Mouse (Mus musculus) testis, postnatal 14 days (tissue): ENCODE data around the gene Slc29a1.
A peak's percentile ranks its signal among the peaks of the same experiment; 100 is the strongest.
"Not testable (repeated sequence)": the region's sequence is repeated elsewhere in the genome, so short reads cannot be mapped to it uniquely, and the experiment has no call there.

Experiments
- DNase-seq: peaks from one replicate; pipeline ENCODE4 v3.0.0; 2021; ENCODE audit warnings: low spot score

Gene Slc29a1

DNA sequence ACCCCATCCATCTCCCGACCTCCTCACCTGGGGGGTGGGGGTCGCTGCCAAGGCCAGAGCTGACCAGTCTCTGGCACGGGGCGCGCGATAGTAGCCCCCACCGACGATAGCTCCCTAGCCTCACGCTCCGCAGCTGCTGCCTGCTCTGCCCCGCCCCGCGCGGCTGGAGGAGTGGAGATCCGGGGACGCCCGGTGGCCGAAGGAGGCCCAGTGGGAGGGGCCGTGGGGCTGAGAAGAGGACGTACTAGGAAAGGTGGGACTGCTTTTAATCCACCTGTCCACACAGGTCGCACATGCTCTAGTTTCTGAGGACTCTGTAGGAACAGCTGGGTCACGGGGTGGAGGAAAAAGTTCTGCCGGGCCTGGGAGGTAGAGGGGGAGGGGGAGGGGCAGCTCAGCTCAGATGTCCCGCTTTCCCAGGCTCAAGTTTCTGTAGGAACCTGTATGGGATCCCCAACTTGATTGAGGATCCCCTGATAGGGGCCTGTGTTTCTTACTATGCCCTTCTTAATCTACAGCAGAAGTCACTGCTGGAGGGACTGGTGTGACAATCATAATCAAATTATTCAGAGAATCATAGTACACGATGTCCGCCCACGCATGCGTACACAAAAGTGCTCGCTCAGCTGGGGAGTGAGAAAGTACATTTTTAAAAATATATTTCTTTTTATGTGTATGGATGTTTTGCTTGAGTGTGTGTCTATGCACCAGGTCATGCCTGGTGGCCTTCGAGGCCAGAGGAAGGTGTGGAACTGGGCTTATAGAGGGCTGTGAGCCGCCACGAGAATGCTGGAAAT lies at the start of gene Slc29a1:
TSS of gene Slc29a1 (minus strand) at position 161 of the 797 bp plus-strand sequence.
- peak; percentile 75 for DNase-seq

DNA sequence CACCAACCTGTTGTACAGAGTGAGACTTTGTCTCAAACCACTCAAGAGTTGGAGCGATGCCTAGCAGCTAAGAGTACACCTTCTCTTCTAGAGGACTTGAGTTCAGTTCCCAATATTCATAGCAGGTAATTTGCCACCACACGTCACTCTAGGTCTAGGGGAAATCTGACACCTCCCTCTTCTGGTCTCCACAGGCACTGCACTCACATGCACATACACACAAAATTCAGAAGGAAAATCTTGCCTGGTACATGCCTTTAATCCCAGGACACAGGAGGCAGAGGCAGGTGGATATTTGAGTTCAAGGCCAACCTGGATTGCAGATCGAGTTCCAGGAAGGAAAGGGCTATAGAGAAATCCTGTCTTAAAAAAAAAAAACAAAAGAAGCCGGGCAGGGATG lies 44.8 kb upstream of the Slc29a1 start:
- DNase-seq, result no peak

DNA sequence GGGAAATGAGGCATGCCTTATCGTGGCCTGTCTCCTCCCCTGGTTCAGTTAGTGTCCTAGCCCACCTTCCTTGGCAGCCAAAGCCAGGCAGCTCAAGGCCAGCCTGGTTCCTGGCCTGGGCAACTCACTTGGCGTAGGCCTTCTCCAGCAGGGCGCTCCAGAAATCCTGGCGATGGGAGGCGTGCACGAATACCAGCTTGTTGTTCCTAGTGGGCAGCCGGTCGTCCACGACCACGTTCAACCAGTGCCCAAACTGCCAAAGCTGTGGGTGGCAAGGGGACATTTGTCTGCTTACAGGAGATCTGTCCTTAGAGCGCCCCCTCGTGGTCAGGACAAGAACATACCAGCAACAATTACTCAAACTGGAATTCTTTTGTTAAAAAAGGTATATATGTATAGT lies 43.3 kb upstream of the Slc29a1 start:
- peak; percentile 58 for DNase-seq

DNA sequence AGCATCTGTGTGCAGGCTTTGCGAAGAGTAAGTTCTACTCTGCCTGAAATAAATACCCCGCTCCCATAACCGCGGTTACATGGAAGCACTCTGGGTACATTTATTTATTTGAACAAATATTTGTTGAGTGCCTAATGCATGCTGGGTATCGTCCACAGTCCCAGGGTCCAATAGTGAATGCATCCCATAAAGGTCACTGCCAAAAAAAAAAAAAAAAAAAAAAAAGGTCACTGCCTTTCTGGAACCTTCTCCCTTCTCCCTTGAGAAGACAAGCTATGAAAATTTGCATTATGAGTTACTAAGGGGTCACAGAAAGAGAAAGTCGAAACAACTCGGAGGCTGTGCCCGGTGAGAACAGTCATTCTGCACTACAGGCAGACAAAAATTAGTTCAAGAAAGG lies 42.6 kb upstream of the Slc29a1 start:
- DNase-seq, result no peak

DNA sequence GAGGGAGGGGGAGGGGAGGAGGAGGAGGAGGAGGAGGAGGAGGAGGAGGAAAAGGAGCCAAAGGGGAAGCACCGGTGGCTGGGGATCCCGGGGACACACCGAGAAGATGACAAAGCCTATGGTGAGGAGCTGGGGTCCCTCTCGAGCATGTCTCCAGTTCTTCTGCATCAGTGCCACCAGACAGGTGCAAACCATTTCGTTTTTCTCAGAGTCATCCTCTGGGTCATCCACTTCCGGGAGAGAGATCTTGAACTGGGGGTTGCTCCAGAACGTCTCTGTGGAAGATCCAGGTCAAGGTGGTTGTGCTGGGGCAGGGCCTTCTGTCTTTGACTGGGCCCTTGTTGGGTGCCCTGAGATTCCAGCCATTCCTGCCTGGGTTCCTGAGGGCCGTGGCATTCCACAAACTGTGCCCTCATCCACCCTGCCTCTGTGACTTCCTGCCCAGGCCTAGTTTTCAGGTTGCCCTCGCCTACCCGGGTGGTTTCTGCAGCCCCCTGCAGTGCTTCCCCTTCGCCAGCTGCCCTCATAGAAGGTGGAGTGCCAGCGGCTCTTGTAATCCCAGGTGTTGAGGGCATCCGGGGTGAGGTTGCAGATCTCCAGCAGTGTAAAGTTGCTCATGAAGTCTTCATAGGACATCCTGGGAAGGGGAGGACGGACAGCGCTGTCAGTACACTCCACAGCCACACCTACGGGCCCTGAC lies 39.3 kb upstream of the Slc29a1 start:
- DNase-seq, result no peak

DNA sequence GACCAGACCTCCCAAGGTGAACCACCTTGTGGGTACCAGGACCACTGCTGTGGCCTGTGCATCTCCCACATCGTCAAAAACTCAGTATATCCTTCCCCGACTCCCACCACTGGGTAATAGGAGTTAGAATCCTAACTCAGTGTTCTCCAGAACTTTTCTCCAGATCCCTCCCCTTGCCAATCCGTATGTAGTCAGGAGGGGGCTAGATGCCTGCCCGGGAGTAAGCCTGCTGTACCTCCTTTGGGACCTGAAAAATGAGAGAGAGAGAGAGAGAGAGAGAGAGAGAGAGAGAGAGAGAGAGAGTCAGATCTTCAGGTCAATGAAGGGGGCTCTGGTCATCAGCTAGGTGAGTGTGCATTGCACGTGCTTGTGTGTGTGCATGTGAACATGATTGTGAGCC lies 34.6 kb upstream of the Slc29a1 start:
- no peak for DNase-seq

DNA sequence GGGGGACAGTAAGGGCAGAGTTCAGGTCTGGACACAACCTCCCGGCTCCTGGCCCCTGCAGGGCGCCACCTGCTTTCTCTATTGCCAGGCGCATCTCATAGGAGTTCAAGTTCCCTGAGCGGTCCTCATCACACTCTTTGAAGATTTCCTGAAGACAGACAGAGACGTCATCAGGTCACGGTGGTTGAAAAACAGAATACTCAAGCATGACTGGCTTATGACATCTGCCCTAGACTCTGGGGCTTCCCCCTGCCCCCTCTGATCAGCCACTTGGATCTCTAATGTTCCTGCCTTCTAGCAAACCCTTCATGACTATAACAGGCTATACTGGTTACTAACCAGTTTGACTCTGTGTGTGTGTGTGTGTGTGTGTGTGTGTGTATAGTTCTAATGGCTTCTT lies 32.5 kb upstream of the Slc29a1 start:
- DNase-seq, result no peak

DNA sequence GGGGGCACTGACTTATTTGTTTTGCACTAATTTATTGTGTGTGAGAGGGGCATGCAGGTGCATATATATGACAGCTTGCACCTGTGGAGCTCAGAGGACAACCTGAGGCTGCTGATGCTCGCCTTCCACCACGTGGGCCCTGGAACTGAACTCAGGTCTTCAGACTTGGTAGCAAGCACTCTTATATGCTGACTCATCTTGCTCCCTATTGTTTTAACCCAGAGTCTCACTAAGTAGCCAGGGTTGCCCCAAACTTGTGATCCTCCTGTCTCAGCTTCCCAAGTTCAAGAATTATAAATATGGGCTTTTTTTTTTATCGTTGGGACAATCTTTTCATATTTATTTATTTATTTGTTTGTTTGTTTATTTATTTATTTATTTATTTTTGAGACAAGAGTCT lies 31.6 kb upstream of the Slc29a1 start:
- no peak for DNase-seq

DNA sequence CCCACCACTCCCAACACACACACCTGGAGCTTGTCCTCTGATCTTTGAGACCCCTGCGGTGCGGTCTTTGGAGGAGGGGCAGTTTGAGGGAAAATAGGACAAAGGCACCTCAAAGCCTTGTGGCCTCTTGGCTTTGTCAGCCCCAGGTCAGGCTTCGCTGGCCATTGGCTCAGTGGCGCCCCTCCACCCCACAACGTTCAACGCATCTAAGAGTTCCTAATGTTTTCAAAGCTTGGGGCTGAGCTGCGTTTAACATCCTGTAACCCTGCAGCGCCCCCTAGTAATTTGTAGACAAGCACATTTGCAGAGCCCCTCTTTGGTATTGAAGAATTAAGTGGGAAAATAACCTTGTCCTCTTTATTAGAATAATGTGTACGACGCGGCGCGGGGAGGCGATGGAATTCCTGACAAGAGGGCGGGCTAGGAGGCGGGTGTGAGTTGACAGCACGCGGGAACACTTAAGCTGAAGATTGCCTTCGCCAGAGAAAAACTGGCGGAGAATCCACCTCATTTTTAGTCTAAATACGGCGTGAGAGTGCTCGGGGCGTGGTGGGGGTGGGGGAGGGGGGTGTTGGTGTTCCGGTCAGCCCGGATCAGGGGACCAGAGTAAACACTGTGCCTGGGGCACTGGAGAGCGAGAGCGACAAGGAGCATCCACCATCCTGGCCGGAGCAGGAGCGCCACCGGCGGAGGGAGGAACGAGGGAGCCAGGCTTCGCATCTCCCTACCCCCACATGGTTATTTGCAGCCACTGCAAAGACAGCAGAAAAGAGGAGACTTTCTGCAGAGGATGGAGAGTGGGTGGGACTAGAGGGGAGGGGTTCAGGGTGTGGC lies 30.7 kb upstream of the Slc29a1 start:
- DNase-seq, result peak; percentile 70

DNA sequence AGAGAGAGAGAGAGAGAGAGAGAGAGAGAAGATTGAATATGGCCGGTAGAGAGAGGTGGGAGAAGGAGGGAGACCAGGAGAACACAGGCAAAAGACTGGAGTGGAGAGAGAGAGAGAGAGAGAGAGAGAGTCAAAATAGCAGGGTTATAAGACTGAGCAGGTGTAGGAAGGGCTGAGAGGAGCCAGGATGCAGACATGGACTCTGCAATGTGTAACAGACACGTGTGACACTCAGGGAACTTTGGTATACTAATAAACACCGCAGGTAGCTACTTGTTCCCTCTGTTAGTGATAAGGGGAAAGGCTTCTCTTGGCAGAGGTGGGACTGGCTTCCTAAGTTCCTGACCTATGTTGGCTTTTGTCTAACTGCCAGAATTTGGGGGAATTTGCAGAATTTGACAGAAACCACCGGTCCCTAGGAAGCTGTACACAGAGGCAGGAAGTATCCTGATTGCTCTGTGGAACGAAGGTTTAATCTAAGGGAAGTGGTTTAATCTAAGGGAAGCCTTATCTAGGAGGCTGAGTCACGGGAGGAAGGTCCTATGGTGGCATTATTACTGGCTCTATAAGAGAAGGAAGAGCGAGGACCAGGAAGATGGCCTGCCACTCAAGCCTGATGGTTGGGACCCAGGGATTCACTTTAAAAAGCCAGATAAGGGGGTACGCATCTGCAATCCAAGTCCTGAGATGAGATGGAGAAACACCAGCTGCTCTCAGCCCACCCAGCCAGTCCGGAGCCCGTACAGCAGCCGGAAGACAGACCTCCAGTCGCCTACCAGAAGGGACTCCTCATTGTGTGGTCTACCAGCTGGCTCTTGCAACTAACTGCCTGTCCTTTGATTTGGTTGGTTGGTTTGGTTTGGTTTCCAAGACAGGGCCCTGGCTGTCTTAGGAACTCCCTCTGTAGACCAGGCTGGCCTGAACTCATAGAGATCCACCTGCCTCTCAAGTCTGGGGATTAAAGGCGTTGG lies 29.8 kb upstream of the Slc29a1 start:
- DNase-seq, result no peak

DNA sequence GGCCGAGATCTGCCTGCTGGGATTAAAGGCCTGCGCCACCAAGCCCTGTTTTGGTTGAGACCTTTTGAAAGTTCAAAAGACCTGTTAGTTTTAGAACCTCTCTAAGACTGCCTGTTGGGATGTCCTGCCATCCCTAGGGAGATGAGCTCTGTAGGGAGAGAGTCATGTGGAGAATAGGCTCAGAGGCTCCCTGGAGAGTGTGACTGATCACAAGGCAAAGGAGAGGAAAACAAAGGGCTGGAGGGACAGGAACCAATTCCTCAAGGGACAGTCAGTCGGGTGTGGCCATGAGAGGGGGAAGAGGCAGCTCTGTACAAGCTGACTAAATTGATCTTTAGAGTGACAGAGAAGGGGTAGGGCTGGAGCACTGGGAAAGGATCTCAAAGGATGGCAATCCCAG lies 28.8 kb upstream of the Slc29a1 start:
- DNase-seq, result no peak

DNA sequence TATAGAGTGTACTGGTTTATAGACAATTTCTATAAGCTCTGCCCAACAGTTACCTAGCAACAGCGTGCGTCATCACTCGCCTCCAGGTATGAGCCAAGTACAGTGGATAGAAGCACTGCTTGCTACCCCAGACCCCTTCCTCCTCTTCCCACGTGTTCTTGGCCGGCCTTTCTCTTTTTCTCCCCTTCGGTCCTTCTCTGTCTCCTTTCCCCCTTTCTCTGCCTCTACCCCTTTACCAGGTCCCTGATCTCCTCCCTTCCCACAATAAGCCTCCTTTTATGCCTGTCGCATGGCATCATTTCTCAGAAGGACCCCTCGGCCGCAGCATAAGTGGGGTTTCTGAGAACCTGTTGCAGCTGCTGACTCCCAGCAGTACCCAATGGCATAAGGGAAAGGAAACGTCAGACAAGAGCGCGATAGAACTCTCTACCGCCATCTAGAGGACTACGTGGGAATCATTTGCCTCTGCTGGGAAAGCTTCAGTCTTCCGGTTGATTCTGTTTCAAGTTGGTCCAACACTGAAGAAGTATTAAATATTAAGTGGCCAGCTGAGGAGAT lies 27.2 kb upstream of the Slc29a1 start:
- peak; percentile 65 for DNase-seq

DNA sequence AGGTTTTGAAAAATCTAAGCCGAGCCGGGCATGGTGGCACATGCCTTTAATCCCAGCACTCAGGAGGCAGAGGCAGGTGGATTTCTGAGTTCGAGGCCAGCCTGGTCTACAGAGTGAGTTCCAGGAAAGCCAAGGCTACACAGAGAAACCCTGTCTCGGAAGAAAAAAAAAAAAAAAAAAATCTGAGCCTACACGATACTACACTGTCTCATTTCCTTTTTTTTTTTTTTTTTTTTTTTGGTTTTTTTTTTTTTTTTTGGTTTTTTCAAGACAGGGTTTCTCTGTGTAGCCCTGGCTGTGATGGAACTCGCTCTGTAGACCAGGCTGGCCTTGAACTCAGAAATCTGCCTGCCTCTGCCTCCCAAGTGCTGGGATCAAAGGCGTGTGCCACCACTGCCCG lies 24.0 kb upstream of the Slc29a1 start:
- DNase-seq, result not testable (repeated sequence)

DNA sequence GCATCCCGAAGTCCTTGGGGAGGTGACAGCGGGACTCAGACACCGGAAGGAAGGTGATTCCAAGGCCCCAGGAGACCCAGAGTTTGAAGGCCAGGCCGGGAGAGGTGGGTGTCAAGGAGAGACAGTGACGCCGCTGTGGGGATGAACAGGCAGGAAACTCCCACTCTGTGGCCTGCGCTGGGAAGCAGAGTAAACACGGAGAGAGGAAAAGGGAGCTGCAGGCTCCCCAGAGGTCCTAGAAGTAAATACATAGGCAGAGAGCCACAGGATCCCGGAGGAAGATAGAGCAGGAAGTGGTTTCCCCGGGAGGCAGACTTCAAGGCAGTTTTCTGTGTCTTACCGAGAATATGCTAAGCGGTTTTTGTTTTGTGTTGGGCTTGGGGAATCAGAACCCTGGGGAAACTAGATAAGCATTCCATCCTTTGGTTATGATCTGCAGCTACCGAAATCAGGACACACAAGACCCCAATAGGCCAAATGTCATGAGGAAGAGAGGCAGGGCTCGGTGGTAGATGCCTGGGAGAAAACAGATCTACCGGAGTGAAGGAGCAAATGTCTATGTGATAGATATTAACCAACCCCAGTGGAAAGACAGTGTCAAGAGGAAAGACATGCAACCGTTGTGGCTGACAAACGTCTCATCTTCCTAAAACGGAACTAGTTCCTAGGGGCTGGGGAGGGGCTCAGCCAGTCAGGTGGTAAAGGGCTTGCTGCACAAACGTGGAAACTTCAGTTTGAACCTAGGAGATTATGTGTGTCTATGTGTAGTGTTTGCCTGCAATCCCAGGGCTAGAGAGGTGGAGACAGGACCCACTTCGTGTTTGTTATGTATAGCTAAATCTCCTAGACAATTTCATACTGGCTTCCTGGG lies 20.2 kb upstream of the Slc29a1 start:
- DNase-seq, result peak; percentile 24

DNA sequence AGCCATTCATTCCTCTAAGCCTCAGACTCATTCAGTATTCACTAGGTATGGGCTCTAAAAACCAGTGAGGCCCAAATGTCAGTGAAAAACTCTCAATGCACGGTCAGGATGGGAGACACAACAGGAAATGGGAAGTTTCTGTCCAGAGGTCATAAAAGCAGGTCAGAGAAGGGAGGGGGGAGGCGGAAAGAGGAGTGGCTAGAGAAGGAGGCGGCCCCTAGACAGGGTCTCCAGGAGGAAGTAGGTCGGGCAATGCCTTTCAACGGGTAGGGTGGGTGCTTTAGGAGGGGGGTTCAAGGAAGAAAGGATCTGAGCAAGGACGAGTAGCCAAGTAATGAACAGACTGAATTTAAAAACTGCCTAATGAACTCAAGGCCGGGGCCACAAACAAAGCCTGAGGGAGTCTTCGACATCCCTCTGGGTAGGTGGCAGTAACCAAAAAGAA lies 19.6 kb upstream of the Slc29a1 start:
- DNase-seq, result peak; percentile 31

DNA sequence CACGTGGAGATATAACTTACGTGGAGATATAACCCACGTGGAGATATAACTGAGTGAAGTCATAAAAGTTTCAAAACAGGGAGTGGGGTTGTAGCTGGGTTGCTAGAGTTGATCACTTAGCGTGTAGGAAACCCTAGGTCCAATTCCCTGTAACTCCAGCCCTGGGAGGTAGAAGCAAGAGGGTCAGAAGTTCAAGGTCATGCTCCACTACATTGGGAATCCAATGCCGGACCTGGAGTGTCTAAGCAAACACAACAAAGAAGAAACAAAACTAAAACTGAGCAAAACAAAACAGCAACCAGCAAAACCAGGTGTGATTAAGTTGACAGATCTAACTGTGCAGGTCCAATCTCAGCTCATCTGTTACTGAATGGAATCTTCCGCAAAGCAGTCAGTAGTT lies 18.2 kb upstream of the Slc29a1 start:
- DNase-seq, result no peak

DNA sequence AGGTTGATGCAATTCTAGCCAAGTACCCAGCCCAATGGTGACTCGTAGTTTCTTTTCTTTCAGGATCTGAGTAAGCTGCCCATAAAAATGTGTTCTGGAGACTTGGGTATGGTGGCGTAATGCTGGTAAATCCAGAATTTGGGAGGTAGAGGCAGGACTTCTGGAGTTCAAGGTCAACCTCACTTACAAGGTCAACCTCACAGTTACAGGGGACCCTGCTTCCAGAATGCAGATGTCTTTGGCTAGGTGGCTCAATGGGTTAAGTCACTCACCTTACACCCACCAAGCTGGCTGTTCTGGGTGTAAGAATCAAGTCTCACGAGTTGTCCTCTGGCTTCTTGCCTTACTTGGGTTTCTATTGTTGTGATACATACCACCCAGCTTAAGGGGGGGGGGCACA lies 17.3 kb upstream of the Slc29a1 start:
- DNase-seq, result no peak

DNA sequence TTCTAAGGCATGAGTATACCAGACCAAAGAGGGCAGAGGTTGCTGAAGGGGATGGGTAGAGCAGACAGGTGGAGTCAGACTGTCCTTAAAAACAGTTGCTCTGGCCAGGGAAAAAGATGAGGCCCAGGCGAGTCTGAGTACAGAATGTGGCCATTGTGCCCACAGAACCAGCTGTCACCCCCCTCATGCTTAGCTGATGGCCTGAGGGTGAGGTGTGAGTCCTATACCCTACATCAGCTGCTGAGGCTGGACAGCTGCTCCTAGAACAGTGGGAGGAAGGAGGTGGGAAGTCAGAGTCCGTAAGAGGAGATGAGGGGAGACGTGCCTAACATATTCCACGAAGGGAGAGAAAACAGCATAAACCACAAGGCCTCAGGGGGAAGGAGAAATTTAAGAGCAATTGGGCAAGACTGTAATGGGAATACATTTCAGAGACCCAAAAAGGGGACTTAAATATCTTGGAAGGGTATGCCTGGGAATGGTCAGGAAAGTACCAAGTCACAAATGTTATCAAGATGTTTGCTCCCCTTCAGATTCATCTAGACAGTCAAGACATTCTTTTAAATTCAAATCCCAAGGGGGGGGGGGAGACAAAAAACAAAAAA lies 16.7 kb upstream of the Slc29a1 start:
- no peak for DNase-seq

DNA sequence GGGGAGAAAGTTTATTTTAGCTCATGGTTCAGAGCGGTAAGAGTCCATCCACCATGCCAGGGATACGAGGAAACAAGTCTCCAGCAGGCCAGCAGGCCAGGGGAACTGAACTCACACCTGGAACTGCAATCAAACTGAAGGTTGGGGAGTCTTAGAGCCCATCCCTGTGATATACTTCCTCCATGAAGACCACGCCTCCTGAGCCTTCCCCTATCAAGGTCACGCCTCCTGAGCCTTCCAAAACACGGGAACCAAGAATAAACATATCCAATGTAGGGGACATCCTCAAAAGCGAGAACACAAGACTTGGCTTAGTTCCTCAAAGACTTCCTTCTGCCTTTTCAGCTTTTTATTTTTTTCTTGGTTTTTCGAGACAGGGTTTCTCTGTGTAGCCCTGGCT lies 13.5 kb upstream of the Slc29a1 start:
- no peak for DNase-seq

DNA sequence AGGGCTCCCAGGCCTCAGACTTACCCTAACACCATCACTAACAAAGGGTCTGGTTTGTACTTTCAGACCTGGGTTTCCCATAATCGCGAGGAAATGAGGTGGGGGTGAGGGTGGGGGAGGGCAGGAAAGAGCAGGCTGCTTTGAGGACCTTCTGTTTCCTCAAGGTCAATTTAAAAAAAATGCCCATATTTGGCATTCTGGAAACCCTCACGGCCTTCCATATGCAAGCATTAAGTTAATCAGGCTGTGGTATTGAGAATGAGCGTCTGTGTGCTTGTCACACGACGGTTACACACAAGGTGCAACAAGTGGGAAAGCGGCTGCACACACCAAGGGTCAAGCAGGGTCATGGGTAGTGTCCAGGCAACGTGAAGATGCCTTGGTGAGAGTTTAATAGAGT lies 12.6 kb upstream of the Slc29a1 start:
- DNase-seq, result no peak
